ENCODE assay signal across 17 mouse cellular contexts in the genomic region with DNA sequence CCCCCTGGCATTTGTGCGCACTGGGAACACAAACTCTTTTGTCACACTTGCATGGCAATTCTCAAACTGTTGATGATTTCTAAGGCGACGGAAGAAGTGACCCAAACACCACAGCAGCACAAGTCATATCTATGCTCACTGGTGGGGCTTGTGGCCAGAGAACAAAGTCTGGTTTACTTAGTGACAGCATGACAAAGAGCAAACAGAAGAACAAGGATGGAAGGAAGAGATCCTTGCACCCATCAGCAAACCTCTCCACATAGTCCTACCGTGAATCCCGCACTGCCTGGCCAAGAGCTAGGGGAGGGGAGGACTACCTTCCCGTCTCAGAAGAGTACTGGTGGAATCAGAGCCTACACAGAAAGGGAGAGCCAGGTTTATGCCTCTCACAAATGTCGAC.
DNase-seq lines count a peak whose midpoint lies in the region; ATAC-seq and TF ChIP-seq lines count a peak whose summit lies in the region.
"Had no signal": no experiment of that assay in that cellular context is flagged by ENCODE, and none has a peak within 500 bp of the region (broad histone marks: within the 10 kb centered on the region; RNA-seq: fewer than 3 reads in every experiment).

No protein-coding gene starts in this region.

- H3K4me3 ChIP-seq in intestine, embryonic 14.5 days (ENCODE audit: low read depth, low read length), result no peak overlapping the region
- no peak overlapping the region for H3K4me3 ChIP-seq in intestine, postnatal 0 days (ENCODE audit: low read depth, low read length)
- H3K4me3 ChIP-seq in intestine, embryonic 16.5 days (ENCODE audit: low read length), result no peak overlapping the region
- no peak overlapping the region for H3K4me3 ChIP-seq in liver, embryonic 16.5 days (ENCODE audit: low read depth, low read length)
- H3K4me3 ChIP-seq: embryonic facial prominence, embryonic 12.5 days; forebrain, embryonic 15.5 days; hindbrain, embryonic 10.5 days had no signal

- no peak overlapping the region for H3K4me2 ChIP-seq in intestine, embryonic 14.5 days (ENCODE audit: low read length)
- H3K4me2 ChIP-seq in intestine, postnatal 0 days (replicated peaks; ENCODE audit: low read depth), result no peak overlapping the region
- no peak overlapping the region for H3K4me2 ChIP-seq in intestine, embryonic 16.5 days (ENCODE audit: low read depth, low read length)
- H3K4me2 ChIP-seq in liver, embryonic 16.5 days (ENCODE audit: low read depth, low read length), result 0 out of 2 replicates have a peak overlapping the region, but pooled peaks have one; percentile 20
- H3K4me2 ChIP-seq: embryonic facial prominence, embryonic 12.5 days; forebrain, embryonic 15.5 days; heart, embryonic 11.5 days had no signal

- H3K9me3 ChIP-seq in intestine, embryonic 14.5 days (ENCODE audit: control insufficient read depth, low read length), result no peaks in the 10 kb centered on the region
- no peaks in the 10 kb centered on the region for H3K9me3 ChIP-seq in intestine, postnatal 0 days (ENCODE audit: control insufficient read depth)
- H3K9me3 ChIP-seq in intestine, embryonic 16.5 days (ENCODE audit: control insufficient read depth, low read length), result no peaks in the 10 kb centered on the region
- H3K9me3 ChIP-seq in liver, embryonic 16.5 days (replicated peaks; ENCODE audit: control insufficient read depth, low read length), result no peaks in the 10 kb centered on the region
- H3K9me3 ChIP-seq: embryonic facial prominence, embryonic 12.5 days; forebrain, embryonic 15.5 days; hindbrain, embryonic 10.5 days had no signal

- H3K36me3 ChIP-seq in intestine, embryonic 14.5 days (ENCODE audit: control insufficient read depth, insufficient read depth, low read length), result peaks cover 10% of the 10 kb centered on the region; the same call in 1 of the 2 replicates
- H3K36me3 ChIP-seq in intestine, postnatal 0 days (ENCODE audit: control insufficient read depth, insufficient read depth), result peaks cover 4% of the 10 kb centered on the region; the same call in 1 of the 2 replicates
- H3K36me3 ChIP-seq in intestine, embryonic 16.5 days (ENCODE audit: control insufficient read depth, insufficient read depth, low read length), result 0 out of 2 replicates have a peak, but pooled peaks cover 2% of the 10 kb centered on the region
- no peaks in the 10 kb centered on the region for H3K36me3 ChIP-seq in liver, embryonic 16.5 days (ENCODE audit: control insufficient read depth, insufficient read depth)
- H3K36me3 ChIP-seq: embryonic facial prominence, embryonic 12.5 days had no signal

- TF ChIP-seq CTCF in intestine, postnatal 0 days (IDR thresholded peaks at IDR 0.05; ENCODE audit: low read depth), result no peak

- peaks cover 7% of the 10 kb centered on the region for H3K4me1 ChIP-seq in intestine, embryonic 14.5 days (replicated peaks; ENCODE audit: control insufficient read depth, insufficient read depth, low read length)
- H3K4me1 ChIP-seq in intestine, postnatal 0 days (replicated peaks; ENCODE audit: control insufficient read depth, insufficient read depth, low read length), result no peaks in the 10 kb centered on the region
- no peaks in the 10 kb centered on the region; the same call in 1 of the 2 replicates for H3K4me1 ChIP-seq in intestine, embryonic 16.5 days (ENCODE audit: control insufficient read depth, insufficient read depth, low read length)
- no peaks in the 10 kb centered on the region; the same call in 1 of the 2 replicates for H3K4me1 ChIP-seq in liver, embryonic 16.5 days (ENCODE audit: control insufficient read depth, low read depth, low read length)
- H3K4me1 ChIP-seq: hindbrain, embryonic 10.5 days had no signal

- no peak overlapping the region for H3K9ac ChIP-seq in intestine, embryonic 14.5 days (ENCODE audit: low read length)
- no peak overlapping the region for H3K9ac ChIP-seq in intestine, postnatal 0 days (ENCODE audit: low read depth, low read length)
- no peak overlapping the region for H3K9ac ChIP-seq in intestine, embryonic 16.5 days (ENCODE audit: low read depth, low read length)
- no peak overlapping the region for H3K9ac ChIP-seq in liver, embryonic 16.5 days (ENCODE audit: low read depth, low read length)
- H3K9ac ChIP-seq: embryonic facial prominence, embryonic 12.5 days; forebrain, embryonic 15.5 days had no signal

- H3K27ac ChIP-seq in intestine, embryonic 14.5 days (ENCODE audit: low read depth), result no peak overlapping the region
- no peak overlapping the region for H3K27ac ChIP-seq in intestine, postnatal 0 days (ENCODE audit: low read depth, low read length)
- no peak overlapping the region for H3K27ac ChIP-seq in intestine, embryonic 16.5 days (ENCODE audit: low read length)
- no peak overlapping the region; the same call in 1 of the 2 replicates for H3K27ac ChIP-seq in liver, embryonic 16.5 days (ENCODE audit: low read length)
- H3K27ac ChIP-seq: embryonic facial prominence, embryonic 12.5 days; forebrain, embryonic 15.5 days; hindbrain, embryonic 10.5 days had no signal

- no peak for DNase-seq in intestine, embryonic 14.5 days (ENCODE audit: low spot score)
- peak; percentile 70 for DNase-seq in yolk sac, embryonic 10.5 days (ENCODE audit: low spot score)
- no peak for DNase-seq in adrenal gland, adult 18-20 months (ENCODE audit: low spot score in 2 of 2)
- DNase-seq in gastrocnemius, postnatal 4 days (ENCODE audit: low spot score in 2 of 2), result no peak
- DNase-seq: adrenal gland, postnatal 14 days; cerebellum, adult 11-12 months; cerebellum, adult 9-10 months; cerebellum, postnatal 25 days; gastrocnemius, postnatal 36 days; heart, adult 18-20 months had no signal

- WGBS in intestine, embryonic 14.5 days, result 75% methylated on average over 7 of the region's 7 CpGs
- WGBS in intestine, postnatal 0 days, result 56% methylated on average over 7 of the region's 7 CpGs
- 68% methylated on average over 7 of the region's 7 CpGs for WGBS in intestine, embryonic 16.5 days
- WGBS in liver, embryonic 16.5 days (ENCODE audit: insufficient replicate concordance), result 59% methylated on average over 7 of the region's 7 CpGs

- ATAC-seq in intestine, embryonic 14.5 days (replicated peaks; ENCODE audit: low FRiP score, low TSS enrichment, low read depth), result peak; percentile 59; the same call in 1 of the 2 replicates
- ATAC-seq in intestine, postnatal 0 days, result no peak
- peak; percentile 49 for ATAC-seq in intestine, embryonic 16.5 days
- ATAC-seq in liver, embryonic 16.5 days (ENCODE audit: low read depth), result peak; percentile 83
- ATAC-seq: forebrain, embryonic 15.5 days had no signal

- H3K27me3 ChIP-seq in intestine, embryonic 14.5 days (replicated peaks; ENCODE audit: control insufficient read depth, insufficient read depth, low read length), result no peaks in the 10 kb centered on the region
- H3K27me3 ChIP-seq in intestine, postnatal 0 days (replicated peaks; ENCODE audit: control insufficient read depth, insufficient read depth, low read length), result no peaks in the 10 kb centered on the region
- H3K27me3 ChIP-seq in intestine, embryonic 16.5 days (replicated peaks; ENCODE audit: control insufficient read depth, insufficient read depth, low read length), result no peaks in the 10 kb centered on the region
- no peaks in the 10 kb centered on the region for H3K27me3 ChIP-seq in liver, embryonic 16.5 days (ENCODE audit: control insufficient read depth, insufficient read depth, low read depth, low read length)
- H3K27me3 ChIP-seq: embryonic facial prominence, embryonic 12.5 days; forebrain, embryonic 15.5 days had no signal
